Mouse (Mus musculus): Measurements from ENCODE around the gene Phf13. TPM values are rescaled to one million over a fixed set of nuclear protein-coding genes. Genes with fewer than 3 reads are reported as not detected.

Gene Phf13
- total RNA-seq, 2 experiments from 2014 or later = 14.2 to 14.4 TPM

DNA sequence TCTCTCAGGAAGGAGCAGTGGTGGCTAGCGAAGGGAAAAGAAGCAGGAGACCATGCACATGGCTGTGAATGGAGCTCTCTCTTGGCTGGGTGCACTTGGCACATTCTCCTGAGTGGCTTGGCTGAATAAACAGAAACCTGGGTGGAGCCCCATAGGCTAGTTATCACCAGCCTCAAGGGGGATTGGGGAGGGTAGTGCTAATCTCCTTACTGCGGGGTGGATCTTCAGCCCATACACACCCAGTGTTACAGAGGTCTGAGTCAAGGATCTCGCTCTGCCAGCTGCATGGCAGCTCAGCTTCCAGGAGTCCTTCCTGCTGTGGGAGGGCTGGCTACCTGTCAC is 35.6 kb downstream of the Phf13 start:
- intact Hi-C loops (cut with DNase I) = no loop called here
- DNase-seq (ENCODE audit: low spot score in 2 of 2) = no peak

DNA sequence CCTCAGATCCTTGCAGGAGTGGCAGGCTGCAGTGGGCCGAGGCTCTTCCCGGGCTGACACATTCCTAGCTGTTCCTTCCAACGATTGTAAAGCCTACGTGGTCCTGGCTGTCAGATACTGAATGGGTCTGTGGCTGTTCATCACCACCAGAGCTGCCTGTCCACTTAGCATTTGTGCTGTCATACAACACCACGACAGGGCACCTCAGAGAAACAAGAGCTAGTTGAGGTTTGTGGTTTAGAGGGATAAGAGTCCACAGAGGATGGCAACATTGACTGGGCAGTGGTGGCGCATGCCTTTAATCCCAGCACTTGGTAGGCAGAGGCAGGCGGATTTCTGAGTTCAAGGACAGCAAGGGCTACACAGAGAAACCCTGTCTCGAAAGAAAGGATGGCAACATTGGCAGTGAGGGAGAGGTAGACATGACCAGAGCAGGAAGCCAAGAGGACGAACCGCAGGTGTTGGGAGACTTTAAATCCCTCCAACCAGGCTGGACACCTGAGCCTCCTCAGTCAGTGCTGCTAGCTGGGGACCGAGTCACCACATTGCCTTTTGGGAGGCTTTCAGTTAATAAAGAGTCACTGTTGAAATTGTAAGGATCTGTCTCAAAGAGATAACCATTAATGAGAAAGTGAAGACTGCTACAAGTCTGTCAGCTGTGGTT is 36.1 kb downstream of the Phf13 start:
- intact Hi-C loops (cut with DNase I) = no loop called here
- DNase-seq (ENCODE audit: low spot score in 2 of 2) = no peak

DNA sequence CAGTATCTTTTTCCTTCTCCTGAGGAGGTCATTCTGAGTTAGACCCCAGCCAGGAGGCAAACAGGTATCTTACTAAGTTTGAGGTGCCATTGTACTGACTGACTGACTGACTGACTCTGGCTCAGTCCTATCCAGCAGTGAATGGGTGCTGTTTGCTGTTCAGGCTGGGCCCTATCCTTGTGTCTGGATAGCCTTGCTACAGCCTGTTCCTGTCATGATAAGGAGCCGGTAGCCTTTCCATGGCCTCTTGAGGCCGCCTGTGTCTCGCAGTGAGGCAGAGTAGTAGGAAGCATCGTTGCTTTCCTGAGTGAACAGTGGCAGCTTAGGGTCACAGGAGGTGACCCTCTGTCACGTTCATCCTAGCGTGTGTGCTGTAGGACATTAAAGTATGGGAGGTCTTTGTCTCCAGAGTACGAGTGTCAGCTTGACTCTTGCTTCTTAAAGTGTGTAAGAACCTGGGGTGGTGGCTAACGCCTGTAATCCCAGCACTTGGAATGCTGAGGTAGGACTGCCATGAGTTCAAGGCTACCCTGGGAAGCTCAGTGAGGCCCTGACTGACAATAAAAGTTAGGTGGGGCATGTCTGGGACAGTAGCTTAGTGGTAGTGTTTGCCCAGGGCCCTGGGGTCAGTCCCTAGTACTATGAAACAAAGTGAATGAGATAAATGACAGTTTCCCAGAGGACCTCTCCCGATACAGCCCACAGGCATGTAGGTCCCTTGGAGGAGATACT is 38.3 kb downstream of the Phf13 start:
- intact Hi-C loops (cut with DNase I) = no loop called here
- no peak for DNase-seq (ENCODE audit: low spot score in 2 of 2)

DNA sequence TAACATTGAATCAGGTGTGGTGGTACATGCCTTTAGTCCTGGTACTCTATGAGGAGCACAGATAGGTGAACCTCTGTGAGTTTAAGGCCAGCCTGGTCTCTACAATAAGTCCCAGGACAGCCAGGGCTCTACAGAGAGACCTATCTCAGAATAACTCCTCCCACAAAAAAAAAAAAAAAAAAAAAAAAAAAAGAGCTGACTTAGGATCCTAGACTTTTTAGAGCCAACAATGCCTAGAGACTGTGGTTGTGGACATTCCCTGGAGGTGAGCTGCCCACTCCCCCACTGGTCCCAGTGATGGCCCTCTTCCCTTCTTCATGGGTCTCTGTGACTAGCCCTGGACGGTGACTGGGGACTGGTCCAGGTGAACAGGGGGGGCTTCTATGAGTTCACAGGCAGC is 40.3 kb downstream of the Phf13 start:
- DNase-seq (ENCODE audit: low spot score in 2 of 2) = no peak
- intact Hi-C loops (cut with DNase I) = no loop called here

DNA sequence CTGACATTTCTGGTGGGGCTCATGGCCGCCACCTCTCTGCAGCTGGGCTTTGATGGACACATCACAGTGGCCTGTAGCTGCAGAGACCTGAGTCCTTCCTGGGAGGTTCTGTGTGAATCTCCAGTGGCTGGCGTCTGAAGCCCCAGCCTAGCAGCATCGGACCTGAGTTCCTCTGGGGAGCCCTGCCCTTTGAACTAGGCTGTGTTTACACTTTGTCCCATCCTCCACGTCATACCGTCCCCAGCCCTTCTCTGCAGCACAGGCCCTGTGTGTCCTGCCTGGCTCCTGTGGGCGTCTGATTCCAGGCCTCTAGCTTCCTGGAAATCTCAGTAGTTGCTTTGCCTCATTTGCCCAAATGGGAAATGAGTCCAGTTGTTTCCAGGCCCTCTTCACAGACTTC is 42.8 kb downstream of the Phf13 start:
- no peak for DNase-seq (ENCODE audit: low spot score in 2 of 2)
- intact Hi-C loops (cut with DNase I) = no loop called here

DNA sequence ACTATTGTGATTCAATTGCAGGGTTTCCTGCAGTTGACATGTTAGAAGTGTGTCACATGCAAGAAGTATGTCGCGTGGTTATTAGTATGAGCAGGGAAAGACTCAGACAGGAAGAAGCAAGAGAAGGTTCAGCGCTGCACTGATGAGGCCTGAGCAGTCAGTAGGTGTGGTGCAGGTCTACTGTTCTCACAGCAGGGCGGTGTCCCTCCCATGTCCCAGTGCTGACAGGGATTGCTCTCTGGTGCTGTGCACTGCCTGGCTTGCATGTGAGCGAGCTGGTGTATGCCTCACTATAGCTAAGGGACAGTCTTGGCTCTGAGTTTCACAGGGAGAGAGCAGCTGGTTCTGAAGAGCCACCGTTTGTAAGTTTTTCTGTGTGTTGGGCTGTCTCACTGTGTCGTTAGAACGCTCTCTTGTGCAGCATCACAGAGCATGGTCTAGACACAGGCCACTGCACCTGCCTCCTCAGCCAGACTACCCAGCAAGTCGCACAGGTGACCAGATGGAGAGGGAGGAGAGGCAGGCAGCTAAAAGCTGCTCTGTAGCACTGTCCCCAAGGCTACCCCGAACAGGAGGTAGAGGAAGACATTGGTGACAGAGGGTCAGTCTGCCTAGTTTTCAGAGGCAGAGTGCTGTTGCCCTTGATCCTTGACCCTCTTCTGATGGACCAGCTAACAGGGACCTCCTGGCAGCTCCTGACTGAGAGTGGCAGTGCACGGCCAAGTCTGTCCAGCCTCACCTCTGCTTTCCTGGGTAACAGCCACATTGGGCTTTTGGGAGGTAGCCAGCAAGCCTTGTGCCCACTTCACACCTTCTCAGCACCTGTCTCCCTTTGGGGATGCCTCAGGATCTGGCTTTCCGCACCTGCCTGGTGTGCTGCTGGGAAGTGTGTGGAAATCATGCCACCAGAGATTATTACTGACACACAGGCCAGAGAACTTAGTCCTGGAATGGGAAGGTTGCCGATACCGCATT is 47.3 kb downstream of the Phf13 start:
- intact Hi-C loops (cut with DNase I) = no loop called here
- no peak for DNase-seq (ENCODE audit: low spot score in 2 of 2)

DNA sequence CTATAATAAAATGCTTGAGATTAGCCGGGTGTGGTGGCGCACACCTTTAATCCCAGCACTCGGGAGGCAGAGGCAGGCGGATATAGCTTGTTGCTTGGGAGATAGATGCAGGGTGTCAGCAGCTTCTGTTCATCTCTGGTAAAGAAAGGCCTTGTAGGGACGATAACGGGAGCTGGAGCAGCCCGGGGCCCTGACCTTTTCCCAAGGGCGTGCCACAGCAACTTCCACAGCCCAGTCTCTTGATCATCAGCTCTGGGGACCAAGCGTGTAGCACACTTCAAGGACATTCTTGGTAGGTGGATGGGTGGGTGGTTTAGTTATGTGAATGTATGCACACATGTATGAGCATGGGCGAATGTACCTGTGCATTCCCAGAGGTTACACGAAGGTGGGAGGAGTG is 49.8 kb downstream of the Phf13 start:
- intact Hi-C loops (cut with DNase I) = no loop called here
- no peak for DNase-seq (ENCODE audit: low spot score in 2 of 2)

Other genes with a start within 250 kb of the Phf13 start
- 100 to 1,000 TPM; 194 to 203 TPM for gene Camta1, start 134.4 kb downstream of the Phf13 start, total RNA-seq (2021)
- gene Dnajc11, start 62.6 kb downstream of the Phf13 start, total RNA-seq (2021) = 10 to 100 TPM; 70.8 to 74.7 TPM
- 10 to 100 TPM; 16.1 to 19.3 TPM for gene Thap3, start 7.3 kb downstream of the Phf13 start, total RNA-seq (2021)
- gene Klhl21, start 12.5 kb upstream of the Phf13 start, total RNA-seq (2021) = 10 to 100 TPM; 12.7 to 13.4 TPM
- 10 to 100 TPM; 11.5 to 13.2 TPM for gene Zbtb48, start 31.4 kb upstream of the Phf13 start, total RNA-seq (2021)
- gene Tas1r1, start 42.3 kb upstream of the Phf13 start, total RNA-seq (2021) = under 1 TPM; 0.49 to 0.55 TPM
- 10 to 100 TPM; 21.3 to 21.9 TPM for gene Nol9, start 43.1 kb upstream of the Phf13 start, total RNA-seq (2021)
- gene Plekhg5, start 76.2 kb upstream of the Phf13 start, total RNA-seq (2021) = 10 to 100 TPM; 74.0 to 84.0 TPM
- gene Tnfrsf25, start 119.7 kb upstream of the Phf13 start, total RNA-seq (2021) = 10 to 100 TPM in 1 of 2 experiments, 1 to 10 TPM in 1; 6.2 to 16.5 TPM
- under 1 TPM; 0.24 to 0.44 TPM for gene Espn, start 156.1 kb upstream of the Phf13 start, total RNA-seq (2021)
- not detected for gene Hes2, start 162.6 kb upstream of the Phf13 start, total RNA-seq (2021)
- gene Acot7, start 181.9 kb upstream of the Phf13 start, total RNA-seq (2021) = 100 to 1,000 TPM; 377 to 378 TPM